Mouse (Mus musculus) granulocyte monocyte progenitor cell, adult 5-6 weeks (primary cell): ENCODE results near the gene Gskip. TPM values are rescaled to one million over a fixed set of nuclear protein-coding genes. Genes with fewer than 3 reads are reported as not detected.

Source experiments
- ATAC-seq: replicated peaks from 2 replicates; pipeline ENCODE4 v1.8.0; 2016; ENCODE audit warnings: mild to moderate bottlenecking, moderate TSS enrichment, inconsistent platforms; ENCODE audit not compliant: poor library complexity, severe bottlenecking
- total RNA-seq, 2 experiments: library from RNA; stranded (forward) in 1 of 2; stranded (reverse) in 1 of 2; fragments of 200-712, 200-1000 nt in 1 of 2; fragments of >200 nt in 1 of 2; fragmentation: Nextera tagmentation in 1 of 2; gene quantifications; 2 replicates each; pipeline ENCODE4 v1.2.3; 2014 to 2017

Gskip gene
- total RNA-seq (2014; fragmentation: Nextera tagmentation) = 12.5 and 16.3 TPM in 2 replicates
- 10.4 and 15.7 TPM in 2 replicates for total RNA-seq (2017)

- peak; percentile 45 for ATAC-seq
Measured at GRCm38 (mm10) chr12:105683933-105684901, at the start of gene Gskip. Gene Gskip (plus strand): TSS chr12:105684829.

GRCm38 (mm10) chr12:105636551-105636950, 48.1 kb upstream of the Gskip start:
- ATAC-seq = no peak

- no peak for ATAC-seq
Measured at GRCm38 (mm10) chr12:105637554-105637953, 47.1 kb upstream of the Gskip start.

GRCm38 (mm10) chr12:105642770-105643321, 41.8 kb upstream of the Gskip start:
- no peak for ATAC-seq

- no peak for ATAC-seq
Measured at GRCm38 (mm10) chr12:105655850-105656249, 28.8 kb upstream of the Gskip start.

GRCm38 (mm10) chr12:105676274-105676673, 8.4 kb upstream of the Gskip start:
- no peak for ATAC-seq

GRCm38 (mm10) chr12:105678211-105678610, 6.4 kb upstream of the Gskip start:
- 0 out of 2 replicates have a peak, but pooled peaks have one; percentile 21 for ATAC-seq

- ATAC-seq = peak; percentile 46; the same call in 1 of the 2 replicates
Measured at GRCm38 (mm10) chr12:105678762-105679161, 5.9 kb upstream of the Gskip start.

GRCm38 (mm10) chr12:105685001-105685691, 517 bp downstream of the Gskip start, which contains the start of gene Atg2b:
Gene Atg2b (minus strand): TSS chr12:105685211.
- peak; percentile 78 for ATAC-seq

- no peak for ATAC-seq
Measured at GRCm38 (mm10) chr12:105686791-105687190, 2.2 kb downstream of the Gskip start.

GRCm38 (mm10) chr12:105687416-105687815, 2.8 kb downstream of the Gskip start:
- ATAC-seq = no peak

- ATAC-seq = peak; percentile 56
Measured at GRCm38 (mm10) chr12:105688546-105688945, 3.9 kb downstream of the Gskip start.

- no peak for ATAC-seq
Measured at GRCm38 (mm10) chr12:105689435-105689834, 4.8 kb downstream of the Gskip start.

- ATAC-seq = no peak
Measured at GRCm38 (mm10) chr12:105694021-105694420, 9.4 kb downstream of the Gskip start.

- ATAC-seq = no peak
Measured at GRCm38 (mm10) chr12:105695848-105696247, 11.2 kb downstream of the Gskip start.

- 0 out of 2 replicates have a peak, but pooled peaks have one; percentile 35 for ATAC-seq
Measured at GRCm38 (mm10) chr12:105697104-105697780, 12.6 kb downstream of the Gskip start.

GRCm38 (mm10) chr12:105700433-105700832, 15.8 kb downstream of the Gskip start:
- no peak for ATAC-seq

- peak; percentile 100 for ATAC-seq
Measured at GRCm38 (mm10) chr12:105705799-105706487, 21.3 kb downstream of the Gskip start, which contains the start of gene Ak7. Gene Ak7 (plus strand): TSS chr12:105705976.

GRCm38 (mm10) chr12:105718616-105719015, 34.0 kb downstream of the Gskip start:
- ATAC-seq = no peak
